Mouse (Mus musculus) lung, adult 2 months (tissue): ENCODE results near the gene Rabgef1.

ENCODE experiments used
- CTCF ChIP-seq: fragments of 200-500 bp; IDR thresholded peaks from 2 replicates; pipeline ENCODE4 v1.5.1; 2011; ENCODE audit warnings: mild to moderate bottlenecking, low read length, control low read depth; ENCODE audit not compliant: insufficient read depth
- POLR2A ChIP-seq: fragments of 200-500 bp; IDR thresholded peaks from 2 replicates; pipeline ENCODE4 v1.6.1; 2011; ENCODE audit warnings: low read depth, mild to moderate bottlenecking, control low read depth, low read length, borderline replicate concordance; ENCODE audit errors: extremely low read depth

- no peak for TF ChIP-seq CTCF
- TF ChIP-seq POLR2A, result no peak
Measured at GRCm38 (mm10) chr5:130221760-130222145, 50.2 kb downstream of the Rabgef1 start.
